Mouse (Mus musculus) MEL (cell line): ENCODE measurements around the gene Bcas3. TPM values are rescaled to one million over a fixed set of nuclear protein-coding genes. Genes with fewer than 3 reads are reported as not detected.

ENCODE experiments used
- DNase-seq: peaks from one replicate; pipeline ENCODE4 v3.0.0; 2011; ENCODE audit warnings: low read depth, low spot score
- H3K27ac ChIP-seq: 2 replicates; pipeline ENCODE4 v1.5.1; 2012; ENCODE audit warnings: low read depth, mild to moderate bottlenecking, control low read depth, low read length, moderate library complexity; ENCODE audit not compliant: control insufficient read depth
- H3K27me3 ChIP-seq, 2 experiments: fragments of 150-350 bp in 1 of 2; sonication (generic) in 1 of 2; 2 replicates each; pipeline ENCODE4 v1.6.1; 2012; ENCODE audit warnings: low read length in 2 of 2, mild to moderate bottlenecking in 2 of 2, improper control_type of control experiment in 1 of 2, moderate library complexity in 1 of 2; ENCODE audit not compliant: insufficient read depth in 2 of 2, control insufficient read depth in 1 of 2
- H3K36me3 ChIP-seq, 2 experiments: 2 replicates each; pipeline ENCODE4 v1.6.1; 2012 to 2014; ENCODE audit warnings: low read length in 2 of 2, improper control_type of control experiment in 1 of 2, inconsistent platforms in 1 of 2, mild to moderate bottlenecking in 1 of 2; ENCODE audit not compliant: insufficient read depth in 2 of 2, control insufficient read depth in 1 of 2
- H3K4me1 ChIP-seq, 2 experiments: fragments of 150-350 bp in 1 of 2; sonication (generic) in 1 of 2; 2 replicates each; pipeline ENCODE4 v1.6.1; 2012; ENCODE audit warnings: low read length in 2 of 2, improper control_type of control experiment in 1 of 2, mild to moderate bottlenecking in 1 of 2; ENCODE audit not compliant: insufficient read depth in 2 of 2, control insufficient read depth in 1 of 2
- H3K4me3 ChIP-seq, 2 experiments: fragments of 150-350 bp in 1 of 2; sonication (generic) in 1 of 2; 2 replicates each; pipeline ENCODE4 v1.5.1; 2012; ENCODE audit warnings: low read depth in 2 of 2, low read length in 2 of 2, mild to moderate bottlenecking in 2 of 2, moderate library complexity in 2 of 2, control low read depth in 1 of 2, improper control_type of control experiment in 1 of 2; ENCODE audit not compliant: control insufficient read depth in 1 of 2, insufficient read depth in 1 of 2
- H3K79me2 ChIP-seq: 2 replicates; pipeline ENCODE4 v1.6.1; 2012; ENCODE audit warnings: mild to moderate bottlenecking, low read length, moderate library complexity; ENCODE audit not compliant: control insufficient read depth, poor library complexity, insufficient read depth
- H3K9ac ChIP-seq: 2 replicates; pipeline ENCODE4 v1.6.1; 2012; ENCODE audit warnings: low read depth, mild to moderate bottlenecking, control low read depth, low read length, moderate library complexity; ENCODE audit not compliant: control insufficient read depth, poor library complexity, severe bottlenecking
- H3K9me3 ChIP-seq: fragments of 150-350 bp; sonication (generic); replicated peaks from 2 replicates; pipeline ENCODE4 v1.6.1; 2012; ENCODE audit warnings: mild to moderate bottlenecking, low read length, improper control_type of control experiment, moderate library complexity; ENCODE audit not compliant: insufficient read depth
- BHLHE40 ChIP-seq: IDR thresholded peaks from 2 replicates; pipeline ENCODE4 v1.6.1; 2012; ENCODE audit warnings: low read depth, mild to moderate bottlenecking, inconsistent platforms, low read length, improper control_type of control experiment, borderline replicate concordance
- CHD1 ChIP-seq: IDR thresholded peaks from 2 replicates; pipeline ENCODE4 v1.6.1; 2012; ENCODE audit warnings: low read depth, mild to moderate bottlenecking, inconsistent platforms, low read length, improper control_type of control experiment
- CHD2 ChIP-seq: IDR thresholded peaks from 2 replicates; pipeline ENCODE4 v1.6.1; 2011; ENCODE audit warnings: low read length, improper control_type of control experiment
- JUND ChIP-seq: IDR thresholded peaks from 2 replicates; pipeline ENCODE4 v1.6.1; 2011; ENCODE audit warnings: low read depth, mild to moderate bottlenecking, improper control_type of control experiment, low read length
- KAT2A ChIP-seq: conservative IDR thresholded peaks from 2 replicates; pipeline ENCODE4 v1.6.1; 2012; ENCODE audit warnings: low read depth, low read length, improper control_type of control experiment, inconsistent platforms
- MEF2A ChIP-seq: IDR thresholded peaks from 2 replicates; pipeline ENCODE4 v1.6.1; 2014; ENCODE audit warnings: low read depth, mild to moderate bottlenecking, inconsistent platforms, low read length, improper control_type of control experiment; ENCODE audit not compliant: poor library complexity, insufficient replicate concordance, severe bottlenecking; ENCODE audit errors: extremely low read depth
- MXI1 ChIP-seq: IDR thresholded peaks from 2 replicates; pipeline ENCODE4 v1.6.1; 2011; ENCODE audit warnings: mild to moderate bottlenecking, low read depth, low read length, improper control_type of control experiment
- MYB ChIP-seq: IDR thresholded peaks from 2 replicates; pipeline ENCODE4 v1.6.1; 2011; ENCODE audit warnings: mild to moderate bottlenecking, low read depth, low read length, improper control_type of control experiment
- MYC ChIP-seq: IDR thresholded peaks from 2 replicates; pipeline ENCODE4 v1.6.1; 2011; ENCODE audit warnings: low read depth, mild to moderate bottlenecking, low read length, improper control_type of control experiment, moderate library complexity
- POLR2AphosphoS2 ChIP-seq: IDR thresholded peaks from 2 replicates; pipeline ENCODE4 v1.6.1; 2011; ENCODE audit warnings: low read length, improper control_type of control experiment
- POLR2AphosphoS5 ChIP-seq: IDR thresholded peaks from 2 replicates; pipeline ENCODE4 v1.6.1; 2012; ENCODE audit warnings: low read depth, borderline replicate concordance, mild to moderate bottlenecking, inconsistent platforms, low read length, moderate library complexity, mixed read lengths
- SIN3A ChIP-seq: IDR thresholded peaks from 2 replicates; pipeline ENCODE4 v1.6.1; 2012; ENCODE audit warnings: low read length, improper control_type of control experiment, inconsistent platforms
- TAL1 ChIP-seq: IDR thresholded peaks from 2 replicates; pipeline ENCODE4 v1.6.1; 2012; ENCODE audit warnings: mild to moderate bottlenecking, inconsistent platforms, low read length, moderate library complexity, mixed read lengths
- ZMIZ1 ChIP-seq: IDR thresholded peaks from 2 replicates; pipeline ENCODE4 v1.6.1; 2012; ENCODE audit warnings: low read depth, mild to moderate bottlenecking, inconsistent platforms, low read length, improper control_type of control experiment, moderate library complexity
- ZNF384 ChIP-seq: IDR thresholded peaks from 2 replicates; pipeline ENCODE4 v1.6.1; 2012; ENCODE audit warnings: low read depth, mild to moderate bottlenecking, inconsistent platforms, low read length, improper control_type of control experiment
- polyA plus RNA-seq, 2 experiments: library from polyadenylated mRNA; stranded (reverse) in 1 of 2; unstranded in 1 of 2; fragments of >175 nt in 1 of 2; fragments of >200 nt in 1 of 2; gene quantifications; 2 replicates each; pipeline versions ENCODE4 v1.2.1 to v1.2.4; 2012; ENCODE audit warnings: low replicate concordance in 2 of 2, low read depth in 1 of 2; ENCODE audit not compliant: insufficient read length in 2 of 2, insufficient read depth in 1 of 2, missing spikeins in 1 of 2
- total RNA-seq: library from RNA; depleted of rRNA; stranded (reverse); fragments of 300-350 nt; gene quantifications from 2 replicates; pipeline ENCODE4 v1.2.3, GENCODE M21; 2012

Gene Bcas3
- total and polyA plus RNA-seq, 3 experiments, result 8.6 to 14.7 TPM; not detected in 1

DNA sequence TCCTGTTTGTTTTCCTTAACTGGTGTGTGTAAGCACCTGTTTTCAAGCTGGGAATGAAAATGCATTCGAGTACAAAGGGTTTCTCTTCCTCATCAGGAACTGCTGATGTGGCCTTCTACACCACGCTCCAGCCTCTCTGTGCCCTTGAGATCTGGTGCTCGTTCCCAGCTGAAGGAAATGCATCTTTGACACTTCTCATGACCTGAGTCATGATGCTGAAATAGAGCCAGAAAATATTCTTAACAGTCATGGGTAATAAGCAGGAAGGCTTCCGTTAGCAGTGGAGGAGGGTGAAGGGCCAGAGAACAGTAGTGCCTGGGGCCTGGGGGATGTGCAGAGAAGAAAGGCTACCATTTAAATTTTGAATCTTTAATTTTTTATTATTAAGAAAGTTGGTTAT, 168.0 kb downstream of the Bcas3 start:
- Histone ChIP-seq H3K27me3 (no peaks in the 10 kb centered on the region), H3K9me3 (no peaks in the 10 kb centered on the region), H3K27ac (no peak overlapping the region), H3K79me2 (no peaks in the 10 kb centered on the region), H3K4me3 (no peak overlapping the region), H3K36me3 (no peaks in the 10 kb centered on the region), H3K4me1 (peaks cover 0 to 2% of the 10 kb centered on the region in 2 experiments; a peak in 1 of 4 replicates), H3K9ac (no peak overlapping the region)
- TF ChIP-seq ZMIZ1 (no peak), POLR2AphosphoS5 (no peak), CHD2 (no peak), CHD1 (no peak), JUND (no peak)
- DNase-seq, result no peak

DNA sequence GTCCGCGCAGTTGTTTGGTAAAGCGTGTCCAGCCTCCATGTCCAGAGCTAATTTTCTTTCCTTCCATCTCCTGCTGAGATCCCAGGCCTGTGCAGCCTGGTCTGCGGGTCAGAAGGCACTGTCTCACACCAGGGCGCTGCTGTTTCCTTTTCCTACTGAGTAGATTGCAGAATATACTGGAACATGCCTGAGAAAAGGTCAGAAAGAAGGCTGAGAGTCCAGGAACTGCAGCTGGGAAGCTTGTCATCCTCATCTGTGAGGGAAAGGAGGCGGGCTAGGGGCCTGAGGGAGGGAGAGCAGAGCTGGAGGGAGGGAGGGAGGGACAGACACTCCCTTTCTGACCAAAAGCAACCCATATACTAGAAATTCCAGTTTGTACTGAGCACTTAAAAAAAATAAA, 170.7 kb downstream of the Bcas3 start:
- no peak overlapping the region for H3K9ac ChIP-seq
- no peaks in the 10 kb centered on the region for H3K36me3 ChIP-seq
- no peaks in the 10 kb centered on the region for H3K27me3 ChIP-seq
- no peak for DNase-seq
- no peak overlapping the region for H3K27ac ChIP-seq
- no peak overlapping the region for H3K4me3 ChIP-seq
- no peaks in the 10 kb centered on the region for H3K4me1 ChIP-seq
- H3K9me3 ChIP-seq, result no peaks in the 10 kb centered on the region
- no peak for TF ChIP-seq ZNF384
- no peak for TF ChIP-seq POLR2AphosphoS2
- no peak for TF ChIP-seq MYC
- TF ChIP-seq MEF2A, result no peak
- TF ChIP-seq SIN3A, result no peak
- TF ChIP-seq TAL1, result no peak
- TF ChIP-seq MXI1, result no peak
- TF ChIP-seq BHLHE40, result no peak
- no peaks in the 10 kb centered on the region for H3K79me2 ChIP-seq

DNA sequence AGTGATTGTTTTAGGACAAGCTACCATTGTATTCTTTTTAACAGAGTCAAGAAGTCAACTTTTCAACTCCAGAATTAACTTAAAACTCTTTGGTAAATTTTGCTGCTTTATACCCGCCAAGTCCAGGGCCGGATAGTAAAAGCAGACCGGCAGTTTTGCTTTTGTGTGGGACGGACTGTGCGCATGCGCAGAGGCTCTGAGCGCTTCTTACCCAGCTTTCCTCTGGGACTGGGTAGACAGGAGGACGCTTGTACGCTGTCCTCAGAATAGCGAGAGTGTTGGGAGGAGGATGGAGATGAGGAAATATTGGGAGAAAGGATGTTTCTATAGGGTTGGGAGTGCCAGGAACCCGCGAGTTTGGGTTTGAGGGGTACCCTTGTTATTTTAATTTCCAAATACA, 171.2 kb downstream of the Bcas3 start:
- Histone ChIP-seq H3K36me3 (no peaks in the 10 kb centered on the region), H3K9me3 (no peaks in the 10 kb centered on the region), H3K79me2 (no peaks in the 10 kb centered on the region), H3K27ac (no peak overlapping the region), H3K9ac (no peak overlapping the region), H3K4me3 (no peak overlapping the region), H3K4me1 (0 out of 4 replicates have a peak, but pooled peaks cover 0 to 3% of the 10 kb centered on the region in 2 experiments), H3K27me3 (no peaks in the 10 kb centered on the region)
- TF ChIP-seq KAT2A (no peak), MYB (no peak), MXI1 (no peak)
- no peak for DNase-seq
